Mouse (Mus musculus) urinary bladder, adult 2 months (tissue): Measurements from ENCODE around the gene Mgll. TPM values are rescaled to one million over a fixed set of nuclear protein-coding genes. Genes with fewer than 3 reads are reported as not detected.

Source experiments
- DNase-seq: peaks from one replicate; pipeline ENCODE4 v3.0.0; 2022; ENCODE audit warnings: low spot score
- polyA plus RNA-seq: library from polyadenylated mRNA; depleted of rRNA; stranded (reverse); fragments of >200 nt; gene quantifications from 2 replicates; pipeline ENCODE4 v1.2.3, GENCODE M21; 2012

Mgll gene
- polyA plus RNA-seq, 1 experiment = 66.3 TPM

DNA sequence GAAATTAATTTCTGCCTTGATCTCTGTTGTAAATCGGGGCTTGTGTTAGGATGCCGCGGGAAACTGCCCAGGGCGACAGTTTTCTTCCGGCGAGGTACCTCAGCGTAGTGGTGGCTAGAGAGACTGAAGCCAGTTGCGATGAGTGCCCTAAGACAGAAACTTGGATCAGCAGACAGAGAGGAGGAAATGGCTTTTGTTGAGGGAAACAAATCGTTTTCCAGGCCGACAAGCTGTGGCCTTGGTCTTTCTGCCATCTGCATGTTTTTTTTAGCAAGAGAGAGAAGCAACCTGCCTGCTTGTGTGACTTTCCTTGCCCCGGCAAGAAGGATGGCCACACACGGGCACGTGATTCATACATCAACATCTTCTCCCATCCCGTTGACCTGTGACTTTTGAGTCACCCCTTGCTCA, 70.4 kb downstream of the Mgll start:
- DNase-seq = no peak

GRCm38 (mm10) chr6:88800191-88800590, 76.0 kb downstream of the Mgll start:
- DNase-seq = no peak

DNA sequence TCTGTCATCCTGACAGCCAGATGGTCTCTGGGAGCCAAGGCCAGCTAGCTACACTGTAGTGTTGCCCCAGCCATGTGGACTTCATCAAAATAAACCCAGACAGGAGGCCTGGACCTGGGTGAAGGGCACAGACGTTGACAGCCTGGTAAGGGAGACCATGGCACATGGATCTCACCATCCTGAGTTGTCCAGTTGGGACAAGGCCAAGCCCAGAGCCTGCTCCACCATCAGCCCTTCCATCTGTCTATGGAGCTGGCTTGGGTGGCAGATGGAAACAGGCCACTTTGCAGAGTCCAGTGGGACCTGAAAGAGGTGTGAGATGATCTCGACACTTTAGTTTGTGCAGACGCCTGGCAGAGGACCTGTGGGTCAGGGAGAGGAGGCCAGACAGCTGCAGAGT, 76.5 kb downstream of the Mgll start:
- DNase-seq = no peak

- DNase-seq = no peak
Measured at GRCm38 (mm10) chr6:88803051-88803450, 78.8 kb downstream of the Mgll start.

GRCm38 (mm10) chr6:88803957-88804695, 79.9 kb downstream of the Mgll start:
- no peak for DNase-seq

DNA sequence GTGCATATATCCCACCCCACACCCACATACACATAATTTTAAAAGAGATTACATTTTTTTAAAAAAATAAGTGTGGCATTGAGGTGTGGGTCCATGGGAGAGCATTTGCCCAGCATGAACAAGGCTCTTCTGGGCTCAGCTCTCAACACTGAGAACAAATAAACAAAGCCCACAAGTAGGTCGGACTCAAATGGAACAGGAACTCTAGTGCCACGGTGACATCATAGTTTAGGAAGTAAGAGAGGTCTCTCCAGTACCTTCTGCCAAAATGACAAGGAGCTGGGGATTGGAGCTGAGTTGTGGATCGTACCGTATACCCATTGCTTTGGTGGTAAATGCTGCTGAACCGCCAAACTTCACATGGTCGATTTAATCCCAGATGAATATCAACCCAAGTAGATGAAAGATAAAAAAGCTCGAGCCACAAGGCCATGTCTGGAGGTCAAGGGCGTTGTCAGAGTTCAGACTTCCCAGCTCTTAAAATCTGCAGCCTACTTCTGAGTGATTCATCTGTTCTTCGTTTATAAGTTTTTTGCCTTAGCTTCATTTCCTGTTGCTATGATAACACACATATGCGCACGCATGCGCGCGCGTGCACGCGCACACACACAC, 80.9 kb downstream of the Mgll start:
- no peak for DNase-seq

DNA sequence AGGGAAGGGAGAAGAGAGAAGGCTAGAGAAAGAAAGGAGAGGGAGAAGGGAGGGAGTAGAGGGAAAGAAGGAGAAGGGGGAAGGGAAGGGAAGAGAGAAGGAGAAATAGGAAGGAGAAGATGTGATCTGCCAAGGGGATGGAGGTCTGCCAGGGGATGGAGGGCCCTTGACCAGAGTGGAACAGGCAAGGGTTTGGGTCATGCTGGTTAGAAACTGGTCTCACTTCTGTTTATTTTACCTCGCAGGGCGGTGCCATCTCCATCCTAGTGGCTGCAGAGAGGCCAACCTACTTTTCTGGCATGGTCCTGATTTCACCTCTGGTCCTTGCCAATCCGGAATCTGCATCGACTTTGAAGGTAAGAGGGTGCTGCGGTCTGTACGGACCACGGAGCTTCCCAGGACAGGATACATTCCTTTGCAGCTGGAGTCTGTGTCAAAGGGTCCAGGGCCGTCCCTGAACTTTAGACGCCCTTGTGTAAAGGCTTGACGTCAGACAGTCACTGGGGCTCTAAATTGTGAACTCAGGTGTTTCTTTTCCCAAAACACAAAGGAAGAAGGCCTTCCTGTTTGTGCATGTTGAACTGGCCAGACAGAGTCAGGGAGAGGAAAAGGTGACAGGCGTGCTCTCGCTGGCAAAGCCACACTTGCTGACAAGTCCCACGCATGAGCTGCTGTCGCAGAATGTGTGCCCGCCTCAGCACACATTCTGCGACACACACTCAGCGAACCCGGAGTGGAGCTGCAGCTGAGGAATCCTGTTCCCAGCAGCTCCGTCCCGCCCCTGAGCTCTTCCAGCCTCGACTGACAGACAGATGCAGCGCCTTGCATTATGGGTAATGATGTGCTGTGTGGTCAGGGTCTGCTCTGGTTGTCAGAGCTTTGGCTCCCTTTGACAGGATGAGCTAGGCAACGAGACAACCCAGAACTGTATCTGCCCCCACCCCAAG, 85.2 kb downstream of the Mgll start:
- no peak for DNase-seq

DNA sequence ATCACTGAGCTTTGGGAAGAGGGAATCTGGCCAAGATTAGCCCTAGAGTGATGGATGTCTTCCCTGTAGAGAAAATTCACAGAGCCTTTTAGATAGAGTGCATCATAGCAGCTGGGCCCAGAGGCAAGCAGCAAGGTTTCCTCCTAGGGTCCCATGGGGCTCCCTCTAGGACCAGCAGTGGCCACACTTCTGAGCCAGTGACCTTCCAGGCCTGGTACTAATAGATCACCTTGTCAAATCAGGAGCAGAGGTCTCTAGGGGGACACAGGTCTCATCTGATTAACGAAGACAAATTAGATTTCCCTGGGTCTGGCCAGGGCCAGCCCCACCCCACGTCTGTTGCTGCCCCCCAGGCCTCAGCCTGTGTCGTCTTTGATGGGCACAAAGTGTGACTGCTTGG, 86.1 kb downstream of the Mgll start:
- no peak for DNase-seq

- no peak for DNase-seq
Measured at GRCm38 (mm10) chr6:88811396-88811795, 87.2 kb downstream of the Mgll start.

- no peak for DNase-seq
Measured at GRCm38 (mm10) chr6:88811880-88812400, 87.7 kb downstream of the Mgll start.

DNA sequence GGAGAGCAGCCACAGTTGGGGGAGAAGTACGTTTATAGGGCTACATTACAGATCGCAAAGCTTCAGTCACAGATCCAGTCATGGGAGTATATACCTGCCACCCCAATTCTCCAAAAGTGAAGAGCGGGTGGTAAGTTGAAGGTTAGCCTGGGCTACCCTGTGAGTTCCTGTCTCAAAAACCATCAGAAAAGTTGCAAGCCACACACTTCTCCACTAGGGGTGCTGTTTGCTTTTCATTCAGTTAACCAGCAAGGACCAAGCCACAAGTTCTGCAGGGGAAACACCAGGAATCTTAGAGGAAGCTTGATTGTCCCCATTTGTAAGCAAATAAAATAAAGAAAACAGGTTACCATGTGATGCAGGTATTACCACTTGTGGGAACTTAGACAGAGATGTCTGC, 88.7 kb downstream of the Mgll start:
- DNase-seq = no peak

DNA sequence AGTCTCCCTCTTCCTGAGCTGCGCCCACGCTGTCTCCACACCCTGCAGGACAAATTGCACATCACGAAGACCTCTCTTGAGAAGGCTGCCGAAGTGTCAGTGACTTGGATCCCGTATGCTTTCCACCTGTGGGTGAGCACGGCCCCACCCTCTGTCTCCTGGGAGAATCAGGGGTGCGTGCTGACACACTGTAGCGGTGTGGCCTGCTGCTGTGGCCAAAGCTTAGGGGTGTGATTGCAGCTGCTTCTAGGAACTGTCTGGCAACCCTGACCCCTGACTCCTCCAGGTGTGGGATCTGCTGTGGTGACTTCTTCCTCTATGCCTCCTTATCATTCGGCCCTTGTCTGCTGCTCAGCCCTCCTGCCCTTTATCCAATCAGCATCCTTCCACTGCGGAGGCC, 89.6 kb downstream of the Mgll start:
- DNase-seq = no peak

GRCm38 (mm10) chr6:88815036-88815435, 90.8 kb downstream of the Mgll start:
- DNase-seq = no peak

DNA sequence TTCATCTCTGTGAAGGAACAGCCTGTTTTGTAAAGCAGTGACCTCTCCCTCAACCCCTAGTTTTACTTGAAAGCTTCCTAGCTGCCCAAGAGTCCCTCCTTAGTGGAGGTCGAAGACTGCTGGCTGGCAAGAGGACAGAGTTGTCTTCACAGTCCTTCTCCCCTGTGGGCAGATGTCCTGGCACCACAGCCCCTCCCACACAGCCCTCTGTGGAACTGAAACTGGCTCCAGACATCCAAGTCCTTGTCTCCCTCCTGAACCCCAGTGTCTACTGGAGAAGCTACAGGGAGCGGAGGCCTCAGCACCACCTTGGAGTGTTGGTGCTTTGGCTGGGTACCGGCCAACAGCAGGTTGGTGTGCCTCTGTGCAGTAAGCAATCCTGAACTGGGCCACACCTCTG, 91.3 kb downstream of the Mgll start:
- no peak for DNase-seq

GRCm38 (mm10) chr6:88816913-88817312, 92.7 kb downstream of the Mgll start:
- no peak for DNase-seq

- no peak for DNase-seq
Measured at GRCm38 (mm10) chr6:88820853-88821252, 96.6 kb downstream of the Mgll start.

- DNase-seq = no peak
Measured at GRCm38 (mm10) chr6:88821294-88821693, 97.1 kb downstream of the Mgll start.

- DNase-seq = no peak
Measured at GRCm38 (mm10) chr6:88821901-88822300, 97.7 kb downstream of the Mgll start.

DNA sequence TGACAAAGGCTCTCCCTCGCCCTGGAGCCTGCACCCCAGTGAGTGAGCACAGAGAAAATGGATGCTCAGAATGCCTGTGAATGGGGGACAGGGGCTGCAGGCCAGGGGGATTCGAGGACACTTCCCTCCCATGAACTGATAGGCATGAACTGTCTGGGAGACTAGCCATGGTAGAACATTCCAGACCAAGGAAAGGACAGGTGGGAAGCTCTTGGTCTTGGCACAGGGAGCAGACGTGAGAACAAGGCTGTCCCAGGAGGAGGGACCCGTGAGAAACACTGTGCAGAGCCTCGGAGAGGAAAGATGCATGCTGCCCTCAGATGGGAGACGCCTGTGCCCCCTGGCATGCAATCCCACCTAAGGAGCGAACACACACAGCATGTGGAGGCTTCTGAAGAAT, 100.0 kb downstream of the Mgll start:
- no peak for DNase-seq

- no peak for DNase-seq
Measured at GRCm38 (mm10) chr6:88826088-88826487, 101.9 kb downstream of the Mgll start.

GRCm38 (mm10) chr6:88826545-88826944, 102.3 kb downstream of the Mgll start:
- no peak for DNase-seq

- no peak for DNase-seq
Measured at GRCm38 (mm10) chr6:88826965-88827364, 102.8 kb downstream of the Mgll start.
